Mouse (Mus musculus) cortical plate, adult 2 months (tissue): ENCODE measurements around the gene Git2.

Experiments used
- CTCF ChIP-seq: fragments of 200-500 bp; IDR thresholded peaks from 2 replicates; pipeline ENCODE4 v1.5.1; 2011; ENCODE audit warnings: mild to moderate bottlenecking, control low read depth, low read length; ENCODE audit not compliant: insufficient read depth; ENCODE audit errors: extremely low read depth
- POLR2A ChIP-seq: fragments of 200-500 bp; IDR thresholded peaks from 2 replicates; pipeline ENCODE4 v1.6.1; 2011; ENCODE audit warnings: mild to moderate bottlenecking, low read length, control low read depth; ENCODE audit not compliant: insufficient read depth; ENCODE audit errors: extremely low read depth

DNA sequence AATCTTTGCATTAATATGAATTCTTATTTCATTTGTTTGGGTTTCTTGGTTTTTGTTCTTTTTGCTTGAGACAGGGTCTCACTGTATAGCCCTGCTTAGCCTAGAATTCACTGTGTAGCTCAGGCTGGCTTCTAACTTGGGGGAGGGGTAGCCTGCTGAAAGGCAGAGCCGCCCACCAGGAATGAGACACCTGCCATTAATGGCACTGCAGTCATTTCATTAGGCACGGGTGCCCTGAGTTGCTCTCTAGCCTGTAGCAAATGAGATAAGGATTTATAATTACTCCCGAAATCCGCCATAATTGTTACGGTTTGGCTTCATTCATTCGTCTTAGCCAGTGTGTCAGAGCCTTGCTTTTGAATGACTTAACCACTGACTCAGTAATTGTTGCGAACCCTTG lies 857 bp upstream of the Git2 start:
- TF ChIP-seq CTCF: no peak
- no peak for TF ChIP-seq POLR2A
